Mouse (Mus musculus): ENCODE measurements around the gene Rhbdd2.

DNA sequence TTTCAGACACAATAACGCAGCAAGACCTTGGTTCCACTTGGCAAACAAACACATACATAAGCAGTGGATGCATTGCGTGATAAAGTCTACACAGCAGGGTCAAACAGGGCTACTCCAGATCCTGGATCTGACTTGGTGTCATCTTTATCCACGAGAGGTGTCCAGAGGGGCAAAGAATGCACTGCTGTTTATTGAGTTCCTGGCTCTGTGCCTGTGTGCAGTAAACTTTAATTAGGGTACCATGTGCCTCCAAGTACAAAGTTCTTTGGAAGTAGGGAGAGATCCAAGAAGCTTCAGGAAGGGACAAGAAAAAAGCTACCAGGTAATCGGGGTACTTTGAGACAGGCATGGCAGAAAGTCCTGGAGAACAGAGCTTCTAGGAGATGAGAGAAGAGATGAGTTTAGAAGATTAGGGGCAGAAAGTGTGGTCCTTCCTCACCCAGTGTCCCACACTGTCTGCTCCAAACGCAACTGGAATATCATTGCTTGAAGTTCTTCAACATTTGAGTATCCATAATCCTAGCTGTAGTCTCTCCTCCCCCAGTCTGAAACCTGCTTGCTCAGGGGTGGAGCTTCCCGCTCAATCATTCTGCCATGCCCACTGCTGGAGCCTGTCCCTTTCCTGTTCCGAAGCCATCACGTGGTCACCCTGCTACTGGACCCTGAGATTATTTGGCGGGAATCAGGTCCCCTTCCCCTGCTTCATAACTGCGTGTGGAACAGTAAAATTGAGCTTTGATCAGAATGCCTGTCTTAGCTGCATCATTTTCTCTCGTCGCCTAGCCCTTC lies 42.2 kb upstream of the Rhbdd2 start:
- TF ChIP-seq CTCF (IDR thresholded peaks at IDR 0.05; ENCODE audit: borderline replicate concordance, control insufficient read depth, extremely low read depth, insufficient read depth, low read length, poor library complexity) = no peak
- no peak for TF ChIP-seq POLR2A (IDR thresholded peaks at IDR 0.05; ENCODE audit: control insufficient read depth, extremely low read depth, insufficient read depth, low read length, poor library complexity)
